Mouse (Mus musculus) limb, embryonic 10.5 days (tissue): ENCODE results near the gene Srebf2. TPM values are rescaled to one million over a fixed set of nuclear protein-coding genes. Genes with fewer than 3 reads are reported as not detected.

ENCODE experiments used
- DNase-seq: peaks from one replicate; pipeline ENCODE4 v3.0.0-alpha.2; 2017; ENCODE audit warnings: low spot score
- H3K27ac ChIP-seq: fragments of 300-500 bp; sonication (generic); 2 replicates; pipeline ENCODE4 v1.5.1; 2016; ENCODE audit warnings: mild to moderate bottlenecking
- H3K27me3 ChIP-seq: fragments of 300-500 bp; sonication (generic); 2 replicates; pipeline ENCODE4 v1.6.1; 2016; ENCODE audit warnings: low read depth, mild to moderate bottlenecking; ENCODE audit not compliant: poor library complexity, severe bottlenecking
- H3K36me3 ChIP-seq: fragments of 300-500 bp; sonication (generic); 2 replicates; pipeline ENCODE4 v1.6.1; 2016; ENCODE audit warnings: mild to moderate bottlenecking, moderate library complexity
- H3K4me1 ChIP-seq: fragments of 300-500 bp; sonication (generic); 2 replicates; pipeline ENCODE4 v1.6.1; 2016
- H3K4me3 ChIP-seq: fragments of 300-500 bp; sonication (generic); 2 replicates; pipeline ENCODE4 v1.5.1; 2016; ENCODE audit warnings: mild to moderate bottlenecking, moderate library complexity
- H3K9me3 ChIP-seq: fragments of 300-500 bp; sonication (generic); replicated peaks from 2 replicates; pipeline ENCODE4 v1.6.1; 2016; ENCODE audit warnings: mild to moderate bottlenecking
- WGBS: fragments of 180-500 bp; shearing (Covaris S2); methylation state at CpG from one replicate; pipeline ENCODE4 v1.1.7; 2016; 5-methylcytosine and 5-hydroxymethylcytosine counted together
- polyA plus RNA-seq: library from polyadenylated mRNA; unstranded; fragments of >200 nt; fragmentation: Nextera tagmentation; extraction: Ambion mirVana; gene quantifications from 2 replicates; pipeline ENCODE4 v1.2.1, GENCODE M21; 2016

Gene Srebf2
- polyA plus RNA-seq, 1 experiment from 2014 or later = 190 TPM

DNA sequence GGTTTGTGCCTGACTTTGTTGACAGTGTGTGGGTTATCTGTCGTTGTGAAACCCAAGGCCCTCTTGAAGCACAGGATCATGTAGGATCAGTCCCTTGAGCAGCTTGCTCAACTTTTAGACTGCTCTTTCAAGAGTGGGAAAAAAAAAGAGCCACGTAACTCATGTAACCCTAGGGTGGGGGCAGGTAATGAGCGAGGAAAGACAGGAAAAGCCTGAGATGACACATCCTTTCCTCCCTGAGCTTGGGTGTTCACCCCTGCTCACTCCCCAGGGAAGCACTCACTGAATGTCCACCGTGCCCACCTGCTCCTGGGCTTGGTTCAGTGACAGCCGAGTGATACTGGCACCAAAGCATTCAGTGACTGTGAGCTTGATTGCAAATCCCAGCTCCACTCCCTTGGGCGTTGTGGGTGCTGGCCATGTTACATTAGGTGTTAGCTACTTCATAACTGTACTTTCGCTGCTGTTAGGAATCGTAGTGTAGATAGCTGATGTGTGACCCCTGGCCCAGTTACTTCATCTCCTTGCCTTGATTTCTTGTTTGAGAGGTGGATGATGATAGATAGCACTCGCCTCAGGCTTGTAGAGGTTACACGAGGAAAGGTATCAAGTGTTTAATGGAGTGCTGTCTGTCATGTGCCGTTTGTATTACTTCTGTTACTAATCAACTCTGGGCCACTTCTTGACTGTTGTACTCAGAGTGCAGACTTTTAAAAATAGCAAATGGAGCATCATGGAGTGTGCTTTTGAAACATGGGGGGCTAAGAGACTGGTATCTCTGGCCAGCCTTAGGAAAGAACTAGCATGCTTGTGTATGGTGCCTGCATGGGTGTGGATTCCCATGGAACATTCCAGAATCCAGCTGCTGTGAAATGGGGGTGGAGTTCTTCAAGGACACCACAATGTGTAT, 14.0 kb downstream of the Srebf2 start:
- Histone ChIP-seq H3K9me3 (no peaks in the 10 kb centered on the region), H3K4me1 (peaks cover 74% of the 10 kb centered on the region), H3K27me3 (no peaks in the 10 kb centered on the region), H3K36me3 (peaks cover 15% of the 10 kb centered on the region), H3K4me3 (no peak overlapping the region), H3K27ac (no peak overlapping the region)
- DNase-seq = no peak
- WGBS = 82% methylated on average over 11 of the region's 11 CpGs

DNA sequence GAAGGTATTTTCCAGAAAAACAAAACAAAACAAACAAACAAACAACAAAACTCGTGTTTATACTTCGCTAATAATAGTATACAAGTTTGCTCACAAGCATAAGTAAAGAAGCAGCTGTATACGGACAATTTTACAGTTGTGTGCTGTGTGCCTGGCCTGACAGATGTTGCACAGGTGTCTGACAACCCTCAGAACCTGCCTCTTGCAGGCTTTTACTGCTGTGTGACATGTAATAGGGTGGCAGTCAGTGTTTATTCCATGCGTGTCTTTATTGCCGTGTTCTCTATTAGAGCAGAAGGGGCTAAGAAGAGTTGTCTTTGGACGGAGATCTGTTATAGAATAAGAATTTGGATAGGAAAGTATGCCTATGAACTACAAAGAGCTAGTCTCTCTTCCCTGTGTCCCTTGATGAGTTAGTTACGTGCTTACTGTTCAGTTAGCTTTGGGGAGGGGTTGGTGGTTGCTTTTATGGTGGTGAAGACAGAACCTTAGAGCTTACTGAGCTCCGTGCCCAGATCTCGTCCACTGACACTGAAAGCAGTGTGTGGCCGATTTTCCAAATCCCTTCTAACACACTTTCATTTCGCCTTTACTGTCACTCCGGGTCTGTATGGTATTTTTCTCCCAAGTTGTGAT, 15.1 kb downstream of the Srebf2 start:
- Histone ChIP-seq H3K27me3 (no peaks in the 10 kb centered on the region), H3K4me3 (no peak overlapping the region), H3K36me3 (peaks cover 4% of the 10 kb centered on the region; the same call in 1 of the 2 replicates), H3K27ac (no peak overlapping the region), H3K4me1 (peaks cover 80% of the 10 kb centered on the region), H3K9me3 (no peaks in the 10 kb centered on the region)
- WGBS = 86% methylated on average over 12 of the region's 12 CpGs
- no peak for DNase-seq

- DNase-seq = no peak
- H3K27me3 ChIP-seq = no peaks in the 10 kb centered on the region
- no peak overlapping the region for H3K4me3 ChIP-seq
- 89% methylated on average over 10 of the region's 10 CpGs for WGBS
- no peaks in the 10 kb centered on the region; the same call in 1 of the 2 replicates for H3K36me3 ChIP-seq
- peaks cover 75% of the 10 kb centered on the region for H3K4me1 ChIP-seq
- no peak overlapping the region for H3K27ac ChIP-seq
- no peaks in the 10 kb centered on the region for H3K9me3 ChIP-seq
Observed at GRCm38 (mm10) chr15:82163356-82164060, 16.5 kb downstream of the Srebf2 start.

DNA sequence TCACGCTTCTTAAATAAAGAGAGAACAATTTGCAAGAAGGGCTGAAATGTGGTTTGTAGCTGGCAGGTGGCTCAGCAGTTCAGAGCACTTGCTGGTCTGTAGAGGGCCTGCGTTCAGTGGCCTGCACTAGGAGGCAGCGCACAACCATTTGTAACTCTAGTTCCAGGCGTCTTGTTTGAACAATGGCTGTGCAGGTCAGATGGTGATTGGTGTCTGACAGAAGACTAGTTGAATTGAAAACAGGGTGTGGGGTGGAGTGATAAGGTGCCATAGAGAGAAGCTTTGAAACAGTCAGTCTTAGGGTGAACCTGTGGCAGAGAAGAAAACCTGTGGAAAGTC, 17.0 kb downstream of the Srebf2 start:
- no peak for DNase-seq
- Histone ChIP-seq H3K27me3 (no peaks in the 10 kb centered on the region), H3K4me3 (no peak overlapping the region), H3K27ac (peak overlapping the region; percentile 15; the same call in 1 of the 2 replicates), H3K4me1 (peaks cover 70% of the 10 kb centered on the region), H3K36me3 (no peaks in the 10 kb centered on the region; the same call in 1 of the 2 replicates), H3K9me3 (no peaks in the 10 kb centered on the region)
- 70% methylated on average over 4 of the region's 4 CpGs for WGBS

- Histone ChIP-seq H3K27ac (peak overlapping the region; percentile 15; the same call in 1 of the 2 replicates), H3K36me3 (peaks cover under 1% of the 10 kb centered on the region; the same call in 1 of the 2 replicates), H3K9me3 (no peaks in the 10 kb centered on the region), H3K27me3 (no peaks in the 10 kb centered on the region), H3K4me1 (peaks cover 65% of the 10 kb centered on the region), H3K4me3 (no peak overlapping the region)
- no peak for DNase-seq
- WGBS = 83% methylated on average over 7 of the region's 7 CpGs
Observed at GRCm38 (mm10) chr15:82164496-82164895, 17.5 kb downstream of the Srebf2 start.

DNA sequence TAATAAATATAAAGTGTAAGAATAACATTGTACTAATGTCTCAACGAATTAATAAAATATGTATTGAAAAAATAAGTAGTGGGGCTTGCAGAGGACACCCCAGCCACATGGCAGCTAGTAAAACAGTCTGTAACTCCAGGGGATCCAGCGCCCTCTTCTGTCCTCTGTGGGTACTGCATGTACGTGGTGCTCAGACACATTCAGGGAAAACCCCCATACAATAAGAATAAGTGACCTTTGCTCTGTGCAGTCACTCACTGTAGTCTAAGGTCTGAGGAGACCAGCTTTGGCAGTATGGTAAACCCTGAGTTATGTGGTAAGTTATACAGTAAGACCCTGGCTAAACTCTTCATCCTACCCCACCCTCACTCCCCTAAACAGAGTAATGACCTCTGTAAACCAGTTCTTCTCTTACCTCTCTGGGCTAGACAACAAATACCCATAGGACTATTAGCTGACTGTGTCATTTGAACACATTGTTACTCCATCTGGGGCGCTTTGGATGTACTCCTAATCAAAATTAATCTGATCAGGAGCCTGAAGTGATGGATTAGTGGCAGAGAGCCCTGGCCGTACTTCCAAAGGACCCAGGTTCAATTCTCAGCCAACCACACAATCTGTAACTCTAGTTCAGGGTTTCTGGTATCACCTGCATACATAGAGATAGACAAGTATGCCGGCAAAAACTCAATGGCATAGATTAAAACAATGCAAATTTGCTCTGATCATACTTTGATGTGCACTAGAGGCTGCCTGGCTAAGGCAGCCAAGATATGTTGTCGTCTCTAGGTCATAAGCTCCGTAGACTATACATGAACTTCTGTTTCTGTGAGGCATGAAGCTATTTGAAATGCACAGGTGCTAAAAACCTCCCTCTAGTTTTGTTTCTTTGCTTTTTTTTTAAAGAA, 18.6 kb downstream of the Srebf2 start:
- Histone ChIP-seq H3K27me3 (no peaks in the 10 kb centered on the region), H3K27ac (no peak overlapping the region)
- peak; percentile 86 for DNase-seq

DNA sequence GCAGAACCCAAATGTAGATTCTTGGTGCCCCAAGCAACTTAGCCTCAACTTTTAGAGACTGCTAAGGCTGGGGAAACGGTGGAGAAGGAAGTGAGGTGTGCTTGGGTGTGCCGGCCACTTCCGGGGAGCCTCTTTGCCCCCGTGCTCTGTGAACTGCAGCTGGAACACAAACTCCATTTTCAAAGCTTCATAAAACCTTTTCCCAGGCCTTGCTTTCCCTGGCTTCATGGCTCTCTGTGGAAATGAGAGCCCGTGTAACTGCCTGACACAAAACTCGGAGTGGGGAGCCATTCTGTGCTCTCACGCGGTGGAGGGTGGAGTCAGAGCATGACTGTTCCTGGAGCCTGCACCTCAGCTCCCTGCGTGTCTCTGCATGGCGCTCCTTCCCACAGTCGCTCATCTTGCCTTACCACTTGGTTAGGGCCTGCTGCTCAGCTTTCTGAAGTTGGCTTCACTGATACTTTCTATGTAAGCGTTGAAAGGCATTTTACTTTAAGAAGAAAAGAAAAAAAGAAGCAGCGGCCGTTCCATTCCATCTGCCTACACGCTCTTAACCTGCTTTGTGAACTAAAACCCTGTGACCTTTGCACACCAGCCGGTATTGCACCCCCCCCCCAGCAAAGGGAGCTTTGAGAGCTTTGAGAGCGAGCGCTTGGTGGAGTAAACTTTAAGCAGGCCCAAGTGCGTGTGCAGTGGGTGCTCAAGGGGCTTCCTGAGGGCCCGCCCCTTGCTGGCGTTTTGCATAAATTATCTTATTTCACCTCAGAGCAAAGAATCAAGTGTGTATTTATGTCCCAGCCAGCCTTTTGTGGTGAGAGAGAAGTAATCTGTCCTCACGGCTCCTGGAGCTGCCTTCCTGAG, 19.5 kb downstream of the Srebf2 start:
- H3K36me3 ChIP-seq = peaks cover 20% of the 10 kb centered on the region
- no peaks in the 10 kb centered on the region for H3K27me3 ChIP-seq
- no peak for DNase-seq
- H3K4me1 ChIP-seq = peaks cover 48% of the 10 kb centered on the region
- peak overlapping the region; percentile 23; the same call in 1 of the 2 replicates for H3K27ac ChIP-seq
- H3K9me3 ChIP-seq = no peaks in the 10 kb centered on the region
- no peak overlapping the region for H3K4me3 ChIP-seq
- 69% methylated on average over 22 of the region's 22 CpGs for WGBS

More for the DNA sequence above, 18.6 kb downstream of the Srebf2 start:
- no peak overlapping the region for H3K4me3 ChIP-seq
- peaks cover 11% of the 10 kb centered on the region for H3K36me3 ChIP-seq
- H3K4me1 ChIP-seq = peaks cover 57% of the 10 kb centered on the region
- WGBS = 61% methylated on average over 8 of the region's 8 CpGs
- H3K9me3 ChIP-seq = no peaks in the 10 kb centered on the region

- no peak for DNase-seq
- H3K4me1 ChIP-seq = peaks cover 43% of the 10 kb centered on the region
- H3K9me3 ChIP-seq = no peaks in the 10 kb centered on the region
- no peak overlapping the region for H3K4me3 ChIP-seq
- no peaks in the 10 kb centered on the region for H3K27me3 ChIP-seq
- peaks cover 30% of the 10 kb centered on the region for H3K36me3 ChIP-seq
- peak overlapping the region; percentile 23; the same call in 1 of the 2 replicates for H3K27ac ChIP-seq
- 68% methylated on average over 23 of the region's 23 CpGs for WGBS
Observed at GRCm38 (mm10) chr15:82167201-82168168, 20.5 kb downstream of the Srebf2 start.

- Histone ChIP-seq H3K4me1 (peaks cover 27% of the 10 kb centered on the region), H3K27ac (no peak overlapping the region), H3K9me3 (no peaks in the 10 kb centered on the region), H3K4me3 (no peak overlapping the region), H3K36me3 (peaks cover 51% of the 10 kb centered on the region), H3K27me3 (no peaks in the 10 kb centered on the region)
- WGBS = 85% methylated on average over 5 of the region's 5 CpGs
- no peak for DNase-seq
Observed at GRCm38 (mm10) chr15:82169671-82170070, 22.7 kb downstream of the Srebf2 start.

- 86% methylated on average over 36 of the region's 36 CpGs for WGBS
Observed at GRCm38 (mm10) chr15:82170437-82171377, 23.7 kb downstream of the Srebf2 start.

More at GRCm38 (mm10) chr15:82170437-82171377, 23.7 kb downstream of the Srebf2 start:
- Histone ChIP-seq H3K9me3 (no peaks in the 10 kb centered on the region), H3K4me1 (peaks cover 23% of the 10 kb centered on the region), H3K36me3 (peaks cover 62% of the 10 kb centered on the region), H3K27me3 (no peaks in the 10 kb centered on the region), H3K27ac (no peak overlapping the region), H3K4me3 (no peak overlapping the region)
- DNase-seq = no peak
